Mouse (Mus musculus): ENCODE measurements around the gene Fzd1.

Fzd1 gene

GRCm38 (mm10) chr5:4757902-4758301 lies at the start of gene Fzd1:
Fzd1 (minus strand) TSS chr5:4758035.
- DNase-seq = no peak

GRCm38 (mm10) chr5:4805228-4805627 lies 47.4 kb upstream of the Fzd1 start:
- no peak for DNase-seq

- no peak for DNase-seq
Measured at GRCm38 (mm10) chr5:4803708-4804107, 45.9 kb upstream of the Fzd1 start.

- no peak for DNase-seq
Measured at GRCm38 (mm10) chr5:4801971-4802370, 44.1 kb upstream of the Fzd1 start.

GRCm38 (mm10) chr5:4801096-4801850 lies 43.4 kb upstream of the Fzd1 start:
- no peak for DNase-seq

GRCm38 (mm10) chr5:4791219-4791618 lies 33.4 kb upstream of the Fzd1 start:
- DNase-seq = no peak

GRCm38 (mm10) chr5:4790265-4790664 lies 32.4 kb upstream of the Fzd1 start:
- no peak for DNase-seq

- no peak for DNase-seq
Measured at GRCm38 (mm10) chr5:4788484-4788883, 30.6 kb upstream of the Fzd1 start.

GRCm38 (mm10) chr5:4786816-4787215 lies 29.0 kb upstream of the Fzd1 start:
- no peak for DNase-seq

GRCm38 (mm10) chr5:4778274-4778673 lies 20.4 kb upstream of the Fzd1 start:
- no peak for DNase-seq

- no peak for DNase-seq
Measured at GRCm38 (mm10) chr5:4776495-4776894, 18.7 kb upstream of the Fzd1 start.

- DNase-seq = no peak
Measured at GRCm38 (mm10) chr5:4773090-4773772, 15.4 kb upstream of the Fzd1 start.

- no peak for DNase-seq
Measured at GRCm38 (mm10) chr5:4770609-4771008, 12.8 kb upstream of the Fzd1 start.

GRCm38 (mm10) chr5:4767896-4768295 lies 10.1 kb upstream of the Fzd1 start:
- DNase-seq = no peak

- DNase-seq = no peak
Measured at GRCm38 (mm10) chr5:4766719-4767118, 8.9 kb upstream of the Fzd1 start.

GRCm38 (mm10) chr5:4761891-4762290 lies 4.1 kb upstream of the Fzd1 start:
- no peak for DNase-seq

- no peak for DNase-seq
Measured at GRCm38 (mm10) chr5:4758331-4759080, 671 bp upstream of the Fzd1 start.

GRCm38 (mm10) chr5:4756871-4757711 lies 744 bp downstream of the Fzd1 start:
- DNase-seq = no peak

- no peak for DNase-seq
Measured at GRCm38 (mm10) chr5:4756001-4756681, 1.7 kb downstream of the Fzd1 start.

GRCm38 (mm10) chr5:4755326-4755725 lies 2.5 kb downstream of the Fzd1 start:
- DNase-seq = no peak

GRCm38 (mm10) chr5:4754701-4755281 lies 3.0 kb downstream of the Fzd1 start:
- DNase-seq = no peak

- DNase-seq = no peak
Measured at GRCm38 (mm10) chr5:4753161-4753560, 4.7 kb downstream of the Fzd1 start.

All from B cell, adult 2 months (primary cell).